ENCODE assay signal across 19 mouse cellular contexts in the genomic region with DNA sequence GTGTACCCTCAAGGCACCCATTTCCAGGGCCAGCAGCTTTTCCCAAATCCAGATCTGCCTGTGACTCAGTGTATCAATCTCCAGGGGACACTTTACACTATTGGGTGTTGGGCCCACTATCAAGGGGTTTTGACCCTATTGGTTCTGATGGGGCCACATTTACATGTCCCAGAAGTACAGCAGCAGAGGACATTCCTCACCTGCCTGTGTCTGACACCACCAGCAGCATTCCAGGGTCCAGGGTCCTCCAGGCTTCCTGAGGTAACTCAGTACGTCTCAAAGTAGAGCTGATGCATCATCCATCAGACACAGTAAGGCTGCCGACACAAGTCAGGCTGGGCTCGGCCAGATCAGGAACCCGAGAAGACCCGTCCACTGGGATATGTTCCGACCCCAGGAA.
A peak's percentile ranks its signal among the peaks of the same experiment; 100 is the strongest.
DNase-seq lines count a peak whose midpoint lies in the region; TF ChIP-seq lines count a peak whose summit lies in the region.
"Had no signal": no experiment of that assay in that cellular context is flagged by ENCODE, and none has a peak within 500 bp of the region (broad histone marks: within the 10 kb centered on the region; RNA-seq: fewer than 3 reads in every experiment).

No protein-coding gene starts in this region.

- no peak for TF ChIP-seq CTCF in gastrocnemius, adult 2 months (IDR thresholded peaks at IDR 0.05)

- intact Hi-C loops in gastrocnemius, adult 2 months (cut with DNase I): loop anchor here (10.0 kb wide), 2 partner anchors 90 to 410 kb away; a partner anchor contains a TSS

- H3K4me3 ChIP-seq in gastrocnemius, adult 2 months: no peak overlapping the region
- H3K4me3 ChIP-seq: embryonic facial prominence, embryonic 10.5 days; embryonic facial prominence, embryonic 12.5 days; forebrain, embryonic 13.5 days; forebrain, embryonic 15.5 days had no signal

- peak; percentile 1 for DNase-seq in gastrocnemius, postnatal 10 days
- DNase-seq in gastrocnemius, adult 2 months: no peak
- peak; percentile 4 to 52 for DNase-seq in spleen, postnatal 4 days (ENCODE audit: low spot score in 2 of 2)
- no peak for DNase-seq in spleen, adult 12 weeks (ENCODE audit: low spot score)
- DNase-seq in urinary bladder, postnatal 4 days (ENCODE audit: low spot score in 2 of 2): peak; percentile 11 to 16
- DNase-seq in urinary bladder, adult 18-20 months (ENCODE audit: low spot score in 2 of 2): no peak
- DNase-seq: adrenal gland, adult 8-10 months; adrenal gland, postnatal 14 days; adrenal gland, postnatal 36 days; B cell, adult 2 months; cerebellum, adult 11-12 months; cerebellum, adult 2 months; cerebellum, adult 9-10 months; cerebellum, postnatal 10 days; cerebellum, postnatal 25 days had no signal

- no peak overlapping the region for H3K27ac ChIP-seq in gastrocnemius, adult 2 months
- H3K27ac ChIP-seq: embryonic facial prominence, embryonic 10.5 days; embryonic facial prominence, embryonic 12.5 days; forebrain, embryonic 13.5 days; forebrain, embryonic 15.5 days had no signal

Comparison
In these comparisons a context has a peak if more than half of its experiments do, and no peak if none do; other contexts are left out.
1. DNase-seq: peak in gastrocnemius, postnatal 10 days (single experiment), spleen, postnatal 4 days (2 of 2) and urinary bladder, postnatal 4 days (2 of 2); none in gastrocnemius, adult 2 months (single experiment), spleen, adult 12 weeks (single experiment) and urinary bladder, adult 18-20 months (0 of 2).